Mouse (Mus musculus) kidney, adult 2 months (tissue): Measurements from ENCODE around the gene Sdhc.

Experiments
- CTCF ChIP-seq: fragments of 200-500 bp; conservative IDR thresholded peaks from 2 replicates; pipeline ENCODE4 v1.5.1; 2011; ENCODE audit warnings: low read depth, mild to moderate bottlenecking, control low read depth, low read length, moderate library complexity, mixed read lengths; ENCODE audit not compliant: insufficient read depth, insufficient read length
- POLR2A ChIP-seq: fragments of 200-500 bp; IDR thresholded peaks from one replicate; pipeline ENCODE4 v1.6.1; 2011; ENCODE audit warnings: low read depth, low read length, control low read depth

DNA sequence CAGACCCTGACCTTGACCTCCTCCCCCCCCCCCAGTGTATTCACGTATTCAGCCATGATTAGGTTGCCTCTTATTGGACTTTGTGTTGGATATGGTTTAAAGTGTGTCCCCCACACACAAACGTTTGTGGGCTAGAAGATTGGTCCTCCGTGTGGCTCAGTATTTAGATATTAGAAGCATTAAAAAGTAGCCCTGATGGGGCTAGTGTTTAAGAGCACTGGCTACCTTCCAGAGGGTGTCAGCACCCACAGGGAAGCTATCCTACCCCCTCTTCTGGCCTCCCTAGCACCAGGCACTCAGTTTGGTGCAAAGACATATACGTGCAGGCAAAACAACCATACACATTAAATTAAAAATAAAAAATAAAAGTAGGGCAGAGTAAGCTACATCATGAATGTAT is 37.4 kb downstream of the Sdhc start:
- no peak for TF ChIP-seq CTCF
- no peak for TF ChIP-seq POLR2A
